Mouse (Mus musculus): ENCODE measurements at regions not wholly inside any gene's neighbourhood (a gene's known extent, or its start where the extent isn't known, plus 50 kb on each side); places are given as distances from the start of the nearest gene placed in this dataset.

DNA sequence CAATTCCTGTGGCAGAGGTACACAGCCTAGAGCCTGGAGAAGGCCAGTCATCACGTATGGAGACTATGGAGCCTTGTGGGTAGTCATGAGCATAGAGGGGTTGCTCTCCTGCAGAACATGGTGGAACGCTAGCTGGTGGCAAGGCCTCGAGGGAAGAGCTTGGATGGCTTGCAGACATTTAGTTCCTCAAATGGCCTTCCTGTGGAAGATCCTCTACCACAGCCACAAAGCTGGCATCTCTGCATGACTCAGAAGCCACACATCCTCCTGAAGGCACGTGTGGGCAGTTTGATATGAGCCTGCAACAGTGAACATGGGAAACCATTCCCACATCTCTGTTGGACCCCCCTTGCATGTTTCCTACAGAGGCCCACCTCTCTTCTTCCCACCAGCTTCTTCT is 547.9 kb upstream of the Lrrc6 start:
- Histone ChIP-seq H3K4me1 (peaks cover 16% of the 10 kb centered on the region; the same call in 1 of the 2 replicates), H3K9me3 (replicated peaks) (no peaks in the 10 kb centered on the region), H3K36me3 (no peaks in the 10 kb centered on the region), H3K27ac (no peak overlapping the region), H3K4me3 (no peak overlapping the region), H3K27me3 (ENCODE audit: low read depth, poor library complexity, severe bottlenecking) (no peaks in the 10 kb centered on the region)
- DNase-seq (ENCODE audit: low spot score), result no peak
- 86% methylated on average over 4 of the region's 4 CpGs for WGBS

- no peak overlapping the region for H3K27ac ChIP-seq
- no peak for DNase-seq (ENCODE audit: low spot score)
- H3K4me1 ChIP-seq, result peaks cover 16% of the 10 kb centered on the region; the same call in 1 of the 2 replicates
- H3K4me3 ChIP-seq, result no peak overlapping the region
- no peaks in the 10 kb centered on the region for H3K9me3 ChIP-seq (replicated peaks)
- H3K27me3 ChIP-seq (ENCODE audit: low read depth, poor library complexity, severe bottlenecking), result no peaks in the 10 kb centered on the region
- 96% methylated on average over 5 of the region's 5 CpGs for WGBS
- no peaks in the 10 kb centered on the region for H3K36me3 ChIP-seq
Measured at GRCm38 (mm10) chr15:67048148-67048547, 547.4 kb upstream of the Lrrc6 start.

DNA sequence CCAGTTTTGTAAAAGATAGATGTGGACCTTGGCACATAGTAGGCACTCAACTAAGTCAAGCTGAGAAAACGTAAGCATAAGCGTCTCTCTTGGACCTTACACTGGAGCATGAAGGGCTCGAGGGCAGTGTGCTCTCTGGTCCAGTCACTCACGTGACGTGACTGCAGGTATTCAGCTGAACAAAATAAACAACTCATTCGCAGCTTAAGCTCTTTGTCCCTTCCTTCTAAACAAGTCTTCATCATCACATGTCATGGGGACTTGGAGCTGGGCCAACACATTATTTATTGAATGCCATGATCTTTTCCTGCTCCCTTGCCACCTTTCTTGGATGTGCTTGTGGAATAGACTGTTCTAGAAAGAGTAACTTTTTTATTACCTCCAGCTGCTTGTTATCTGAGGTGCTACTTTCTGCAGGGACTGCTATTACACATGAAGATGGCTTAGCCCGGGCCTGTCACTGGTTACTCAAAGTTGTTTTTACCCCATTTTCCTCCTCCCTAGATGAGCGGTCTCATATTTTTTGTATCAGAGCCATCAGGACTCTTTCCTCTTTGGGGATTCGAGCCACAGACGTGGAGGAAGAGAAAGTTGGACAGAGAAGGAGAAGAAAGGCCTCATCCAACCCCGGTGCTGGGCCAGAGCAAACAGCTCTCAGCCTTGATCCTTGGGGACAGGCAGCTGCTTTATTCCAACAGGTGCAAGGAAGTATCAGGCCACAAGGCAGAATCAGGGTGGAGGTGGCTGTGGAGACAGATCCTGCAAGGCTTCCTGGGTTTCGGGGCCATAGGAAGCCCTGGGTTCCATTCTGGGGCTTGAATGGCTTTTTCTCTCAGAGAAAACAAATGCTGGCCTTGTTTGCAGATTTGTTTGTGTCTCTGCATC is 545.5 kb upstream of the Lrrc6 start:
- Histone ChIP-seq H3K9me3 (replicated peaks) (no peaks in the 10 kb centered on the region), H3K27me3 (ENCODE audit: low read depth, poor library complexity, severe bottlenecking) (no peaks in the 10 kb centered on the region), H3K4me3 (no peak overlapping the region), H3K36me3 (no peaks in the 10 kb centered on the region), H3K4me1 (peaks cover 16% of the 10 kb centered on the region; the same call in 1 of the 2 replicates), H3K27ac (peak overlapping the region; percentile 34; the same call in 1 of the 2 replicates)
- 83% methylated on average over 12 of the region's 12 CpGs for WGBS
- no peak for DNase-seq (ENCODE audit: low spot score)

- no peak overlapping the region for H3K4me3 ChIP-seq
- H3K27ac ChIP-seq, result no peak overlapping the region
- no peak for DNase-seq (ENCODE audit: low spot score)
- H3K9me3 ChIP-seq (replicated peaks), result no peaks in the 10 kb centered on the region
- 36% methylated on average over 3 of the region's 3 CpGs for WGBS
- H3K27me3 ChIP-seq (ENCODE audit: low read depth, poor library complexity, severe bottlenecking), result no peaks in the 10 kb centered on the region
- no peaks in the 10 kb centered on the region for H3K36me3 ChIP-seq
- H3K4me1 ChIP-seq, result peaks cover 17% of the 10 kb centered on the region
Measured at GRCm38 (mm10) chr15:67045329-67045728, 544.6 kb upstream of the Lrrc6 start.

DNA sequence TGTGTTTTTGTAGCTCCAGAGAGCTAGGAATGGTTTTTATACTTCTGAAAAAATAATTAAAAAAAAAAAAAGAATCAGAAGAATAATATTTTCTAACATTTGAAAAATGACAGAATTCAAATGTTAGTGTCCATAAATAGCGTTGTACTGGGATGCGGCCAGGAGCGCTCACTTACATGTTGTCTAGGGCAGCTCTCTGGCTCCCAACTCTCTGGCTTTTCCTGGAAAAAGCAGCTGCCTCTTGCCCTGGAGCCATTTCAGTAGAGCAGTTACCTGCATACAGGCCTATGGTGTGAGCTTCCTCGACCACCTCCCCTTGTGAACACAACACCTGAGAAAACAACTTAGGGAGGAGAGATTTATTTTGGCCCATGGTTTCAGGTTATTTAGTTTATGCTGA is 544.1 kb upstream of the Lrrc6 start:
- 89% methylated on average over 4 of the region's 4 CpGs for WGBS
- no peak overlapping the region for H3K4me3 ChIP-seq
- H3K36me3 ChIP-seq, result no peaks in the 10 kb centered on the region
- no peaks in the 10 kb centered on the region for H3K27me3 ChIP-seq (ENCODE audit: low read depth, poor library complexity, severe bottlenecking)
- DNase-seq (ENCODE audit: low spot score), result no peak
- no peak overlapping the region for H3K27ac ChIP-seq
- peaks cover 22% of the 10 kb centered on the region for H3K4me1 ChIP-seq
- H3K9me3 ChIP-seq (replicated peaks), result no peaks in the 10 kb centered on the region

DNA sequence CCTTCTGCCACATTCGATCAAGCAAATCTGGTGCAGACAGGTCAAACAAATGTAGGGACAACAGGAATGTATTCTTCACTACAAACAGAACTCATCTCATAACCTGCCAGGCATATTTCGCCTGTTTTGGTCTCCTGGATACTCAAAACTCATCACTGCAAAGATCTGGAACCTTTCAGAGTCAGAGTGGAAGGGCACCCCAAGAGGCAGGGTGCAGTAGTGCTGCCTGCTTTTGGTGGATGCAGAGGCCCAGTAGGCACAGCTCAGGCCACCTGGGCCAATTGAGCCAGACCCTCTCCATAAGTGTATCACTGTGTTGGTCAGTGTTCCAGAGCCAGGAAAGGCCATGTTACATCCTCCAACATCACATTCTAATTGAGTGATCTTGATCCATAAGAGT is 541.4 kb upstream of the Lrrc6 start:
- DNase-seq (ENCODE audit: low spot score), result no peak
- Histone ChIP-seq H3K9me3 (replicated peaks) (no peaks in the 10 kb centered on the region), H3K27ac (no peak overlapping the region), H3K27me3 (ENCODE audit: low read depth, poor library complexity, severe bottlenecking) (no peaks in the 10 kb centered on the region), H3K36me3 (no peaks in the 10 kb centered on the region), H3K4me1 (peaks cover 33% of the 10 kb centered on the region), H3K4me3 (no peak overlapping the region)
- WGBS, result 83% methylated on average over 2 of the region's 2 CpGs

DNA sequence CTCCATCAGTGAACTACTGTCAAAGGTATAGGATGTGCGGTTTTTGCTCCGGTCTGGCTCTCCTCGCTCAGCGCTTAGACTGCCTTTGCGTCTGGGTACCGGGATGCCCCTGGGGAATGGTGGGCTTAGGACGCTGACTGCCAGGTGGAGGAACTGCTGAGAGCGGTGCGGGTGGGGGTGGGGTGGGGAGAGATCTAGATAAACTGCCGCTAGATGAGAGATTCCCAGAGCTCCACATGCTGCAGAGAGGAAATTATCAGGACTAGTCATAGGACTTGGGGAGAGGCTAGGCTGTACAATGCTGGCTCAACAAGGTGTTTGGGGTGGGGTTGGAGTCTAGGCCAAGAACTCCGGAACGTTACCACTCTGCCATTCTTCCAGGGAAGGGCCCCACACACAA is 539.5 kb upstream of the Lrrc6 start:
- H3K4me3 ChIP-seq, result 0 out of 2 replicates have a peak overlapping the region, but pooled peaks have one; percentile 56
- H3K27ac ChIP-seq, result peak overlapping the region; percentile 3; the same call in 1 of the 2 replicates
- DNase-seq (ENCODE audit: low spot score), result peak; percentile 35
- WGBS, result 45% methylated on average over 12 of the region's 12 CpGs
- H3K36me3 ChIP-seq, result no peaks in the 10 kb centered on the region
- H3K27me3 ChIP-seq (ENCODE audit: low read depth, poor library complexity, severe bottlenecking), result no peaks in the 10 kb centered on the region
- H3K9me3 ChIP-seq (replicated peaks), result no peaks in the 10 kb centered on the region
- peaks cover 20% of the 10 kb centered on the region for H3K4me1 ChIP-seq

GRCm38 (mm10) chr15:67039421-67039907 is 538.8 kb upstream of the Lrrc6 start:
- H3K27ac ChIP-seq, result peak overlapping the region; percentile 79
- DNase-seq (ENCODE audit: low spot score), result peak; percentile 71
- no peaks in the 10 kb centered on the region for H3K9me3 ChIP-seq (replicated peaks)
- H3K36me3 ChIP-seq, result no peaks in the 10 kb centered on the region
- 6% methylated on average over 16 of the region's 16 CpGs for WGBS
- peak overlapping the region; percentile 56 for H3K4me3 ChIP-seq
- H3K27me3 ChIP-seq (ENCODE audit: low read depth, poor library complexity, severe bottlenecking), result no peaks in the 10 kb centered on the region
- peaks cover 17% of the 10 kb centered on the region for H3K4me1 ChIP-seq

GRCm38 (mm10) chr15:67037647-67038046 is 536.9 kb upstream of the Lrrc6 start:
- Histone ChIP-seq H3K4me3 (no peak overlapping the region), H3K27me3 (ENCODE audit: low read depth, poor library complexity, severe bottlenecking) (no peaks in the 10 kb centered on the region), H3K4me1 (peaks cover 17% of the 10 kb centered on the region), H3K27ac (no peak overlapping the region), H3K9me3 (replicated peaks) (no peaks in the 10 kb centered on the region), H3K36me3 (no peaks in the 10 kb centered on the region)
- DNase-seq (ENCODE audit: low spot score), result no peak
- WGBS, result 84% methylated on average over 4 of the region's 4 CpGs

GRCm38 (mm10) chr15:67036341-67036740 is 535.6 kb upstream of the Lrrc6 start:
- Histone ChIP-seq H3K9me3 (replicated peaks) (no peaks in the 10 kb centered on the region), H3K4me1 (peaks cover 17% of the 10 kb centered on the region)

DNA sequence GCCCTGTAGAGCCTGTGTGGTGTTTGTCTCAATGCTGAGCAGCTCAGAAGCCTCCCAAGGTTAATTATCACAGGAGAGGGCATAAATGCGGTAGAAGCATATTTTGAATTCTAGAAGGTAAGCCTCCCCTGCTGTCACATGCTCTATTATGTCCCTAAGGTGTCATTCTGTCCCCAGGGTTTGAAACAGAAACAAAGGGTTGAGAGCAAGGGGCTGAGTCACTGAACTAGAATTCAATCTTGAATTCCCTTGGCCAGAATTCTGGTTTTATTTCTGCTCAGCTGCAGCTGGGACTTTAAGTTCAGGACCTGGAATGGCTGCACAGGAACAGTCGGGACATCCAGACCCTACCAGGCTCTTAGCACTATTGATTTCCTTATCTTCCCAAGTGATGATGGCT is 533.2 kb upstream of the Lrrc6 start:
- H3K9me3 ChIP-seq (replicated peaks), result no peaks in the 10 kb centered on the region
- H3K4me1 ChIP-seq, result peaks cover 2% of the 10 kb centered on the region
- H3K27me3 ChIP-seq (ENCODE audit: low read depth, poor library complexity, severe bottlenecking), result no peaks in the 10 kb centered on the region
- WGBS, result 87% methylated on average over 2 of the region's 2 CpGs
- H3K4me3 ChIP-seq, result no peak overlapping the region
- DNase-seq (ENCODE audit: low spot score), result no peak
- no peak overlapping the region for H3K27ac ChIP-seq
- H3K36me3 ChIP-seq, result no peaks in the 10 kb centered on the region

More at GRCm38 (mm10) chr15:67036341-67036740, 535.6 kb upstream of the Lrrc6 start:
- Histone ChIP-seq H3K27me3 (ENCODE audit: low read depth, poor library complexity, severe bottlenecking) (no peaks in the 10 kb centered on the region), H3K27ac (no peak overlapping the region), H3K36me3 (no peaks in the 10 kb centered on the region), H3K4me3 (no peak overlapping the region)
- no peak for DNase-seq (ENCODE audit: low spot score)
- 63% methylated on average over 2 of the region's 2 CpGs for WGBS

DNA sequence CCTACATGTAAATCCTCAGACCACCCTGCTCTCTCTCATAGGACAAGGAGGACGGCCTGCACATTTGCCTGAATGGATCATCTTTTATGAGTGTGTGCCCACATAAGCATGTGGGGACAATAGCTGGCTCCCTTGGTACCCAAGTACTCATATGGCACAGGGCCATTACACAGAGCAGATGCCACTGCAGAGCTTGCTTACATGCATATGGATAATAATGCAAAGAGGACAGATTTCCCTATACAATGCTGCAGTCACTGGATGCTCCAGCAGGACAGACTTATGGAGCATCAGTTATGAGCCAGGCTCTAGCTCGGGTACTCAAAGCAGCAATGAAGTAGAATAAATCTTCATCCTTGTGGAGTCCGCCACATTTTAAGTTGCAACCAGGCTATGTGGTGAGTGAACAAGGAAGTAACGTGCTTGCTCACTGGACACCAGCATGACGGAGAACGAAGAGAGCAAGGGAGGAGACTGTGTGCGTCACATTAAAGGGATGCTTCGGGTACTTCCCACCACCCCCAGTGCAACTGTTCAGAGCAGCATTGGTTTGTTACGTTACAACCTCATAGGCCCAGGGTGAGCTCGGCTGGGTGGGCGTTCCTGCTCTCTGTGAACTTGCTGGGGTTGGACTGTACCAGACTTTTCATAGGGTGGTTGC is 531.3 kb upstream of the Lrrc6 start:
- DNase-seq (ENCODE audit: low spot score), result no peak
- H3K4me1 ChIP-seq, result no peaks in the 10 kb centered on the region
- no peak overlapping the region for H3K27ac ChIP-seq
- H3K4me3 ChIP-seq, result no peak overlapping the region
- no peaks in the 10 kb centered on the region for H3K36me3 ChIP-seq
- WGBS, result 89% methylated on average over 11 of the region's 11 CpGs
- H3K9me3 ChIP-seq (replicated peaks), result no peaks in the 10 kb centered on the region
- no peaks in the 10 kb centered on the region for H3K27me3 ChIP-seq (ENCODE audit: low read depth, poor library complexity, severe bottlenecking)

GRCm38 (mm10) chr15:67030975-67031374 is 530.3 kb upstream of the Lrrc6 start:
- no peak for DNase-seq (ENCODE audit: low spot score)
- Histone ChIP-seq H3K27me3 (ENCODE audit: low read depth, poor library complexity, severe bottlenecking) (no peaks in the 10 kb centered on the region), H3K4me1 (no peaks in the 10 kb centered on the region), H3K27ac (no peak overlapping the region), H3K36me3 (no peaks in the 10 kb centered on the region), H3K4me3 (no peak overlapping the region), H3K9me3 (replicated peaks) (no peaks in the 10 kb centered on the region)
- WGBS, result 93% methylated on average over 1 of the region's 1 CpGs

Measured in limb, embryonic 10.5 days (tissue).